Mouse (Mus musculus): ENCODE results near the gene Rhcg.

DNA sequence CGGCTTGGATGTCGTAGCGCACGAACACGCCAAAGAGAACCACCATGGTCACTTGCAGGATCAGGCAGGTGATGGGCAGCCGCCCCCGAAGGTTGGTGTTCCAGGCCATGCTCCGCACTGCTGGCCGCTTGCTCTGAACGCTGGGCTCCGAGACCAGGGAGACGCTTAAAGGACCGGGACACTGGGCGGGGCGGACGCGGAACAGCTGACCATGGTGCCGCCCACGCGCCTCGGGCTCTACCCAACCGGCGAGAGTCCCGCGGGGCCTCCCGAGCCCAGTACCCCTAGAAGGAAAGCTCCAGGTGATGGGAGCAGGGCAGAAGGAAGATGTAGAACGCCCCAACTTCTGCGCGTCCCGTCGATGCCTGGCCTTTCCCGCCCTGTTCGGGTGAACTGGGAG, at the start of gene Rhcg:
- no peak for TF ChIP-seq CTCF (IDR thresholded peaks at IDR 0.05; ENCODE audit: low read depth, low read length)
- no peak for TF ChIP-seq POLR2A (IDR thresholded peaks at IDR 0.05; ENCODE audit: extremely low read depth, insufficient read depth, low read length)
